Mouse (Mus musculus) intestine, embryonic 16.5 days (tissue): ENCODE measurements at regions not wholly inside any gene's neighbourhood (a gene's known extent, or its start where the extent isn't known, plus 50 kb on each side); places are given as distances from the start of the nearest gene placed in this dataset. TPM values are rescaled to one million over a fixed set of nuclear protein-coding genes. Genes with fewer than 3 reads are reported as not detected.
A peak's percentile ranks its signal among the peaks of the same experiment; 100 is the strongest.

Experiments
- ATAC-seq: fragments of 200-750 bp; cut with Nextera tagmentation; 2 replicates; pipeline ENCODE4 v1.8.0; 2017; ENCODE audit warnings: moderate TSS enrichment, moderate library complexity
- H3K27ac ChIP-seq: fragments of 300-500 bp; sonication (generic); 2 replicates; pipeline ENCODE4 v1.5.1; 2014; ENCODE audit warnings: mild to moderate bottlenecking, low read length
- H3K27me3 ChIP-seq: fragments of 300-500 bp; sonication (generic); replicated peaks from 2 replicates; pipeline ENCODE4 v1.6.1; 2014; ENCODE audit warnings: low read length, control low read depth, mixed read lengths; ENCODE audit not compliant: control insufficient read depth, insufficient read depth
- H3K36me3 ChIP-seq: fragments of 300-500 bp; sonication (generic); 2 replicates; pipeline ENCODE4 v1.6.1; 2014; ENCODE audit warnings: low read length, control low read depth; ENCODE audit not compliant: control insufficient read depth, insufficient read depth
- H3K4me1 ChIP-seq: fragments of 300-500 bp; sonication (generic); 2 replicates; pipeline ENCODE4 v1.6.1; 2014; ENCODE audit warnings: low read length, control low read depth, mixed read lengths; ENCODE audit not compliant: control insufficient read depth, insufficient read depth
- H3K4me2 ChIP-seq: fragments of 300-500 bp; sonication (generic); 2 replicates; pipeline ENCODE4 v1.6.1; 2014; ENCODE audit warnings: low read depth, low read length, control low read depth
- H3K4me3 ChIP-seq: fragments of 300-500 bp; sonication (generic); 2 replicates; pipeline ENCODE4 v1.5.1; 2014; ENCODE audit warnings: mild to moderate bottlenecking, low read length
- H3K9ac ChIP-seq: fragments of 300-500 bp; sonication (generic); 2 replicates; pipeline ENCODE4 v1.6.1; 2014; ENCODE audit warnings: low read depth, low read length
- H3K9me3 ChIP-seq: fragments of 300-500 bp; sonication (generic); 2 replicates; pipeline ENCODE4 v1.6.1; 2016; ENCODE audit warnings: low read length, control low read depth; ENCODE audit not compliant: control insufficient read depth
- WGBS: fragments of 180-500 bp; shearing (Covaris S2); extraction: QIAGEN DNeasy Blood & Tissue Kit; methylation state at CpG from one replicate; pipeline ENCODE4 v1.1.7; 2014; 5-methylcytosine and 5-hydroxymethylcytosine counted together
- microRNA-seq: library from miRNA; unstranded; fragments of <30 nt; microRNA quantifications from one replicate; pipeline ENCODE4, GENCODE M21; 2016

- ATAC-seq, result no peak
- H3K9me3 ChIP-seq, result no peaks in the 10 kb centered on the region
- no peak overlapping the region for H3K4me3 ChIP-seq
- no peak overlapping the region for H3K27ac ChIP-seq
- no peaks in the 10 kb centered on the region for H3K36me3 ChIP-seq
- 62% methylated on average over 6 of the region's 6 CpGs for WGBS
- no peaks in the 10 kb centered on the region for H3K4me1 ChIP-seq
- H3K4me2 ChIP-seq, result no peak overlapping the region
- H3K27me3 ChIP-seq, result no peaks in the 10 kb centered on the region
- H3K9ac ChIP-seq, result no peak overlapping the region
Observed at GRCm38 (mm10) chr2:84266883-84267554, 158.2 kb downstream of the Calcrl start.

GRCm38 (mm10) chr2:84274038-84274724 lies 151.0 kb downstream of the Calcrl start:
- H3K9ac ChIP-seq, result no peak overlapping the region
- H3K4me3 ChIP-seq, result no peak overlapping the region
- H3K4me2 ChIP-seq, result no peak overlapping the region
- no peak overlapping the region for H3K27ac ChIP-seq
- H3K27me3 ChIP-seq, result no peaks in the 10 kb centered on the region
- H3K36me3 ChIP-seq, result no peaks in the 10 kb centered on the region
- no peaks in the 10 kb centered on the region for H3K4me1 ChIP-seq
- 57% methylated on average over 6 of the region's 6 CpGs for WGBS
- peak; percentile 33; the same call in 1 of the 2 replicates for ATAC-seq
- no peaks in the 10 kb centered on the region for H3K9me3 ChIP-seq

- H3K36me3 ChIP-seq, result no peaks in the 10 kb centered on the region
- no peak overlapping the region for H3K9ac ChIP-seq
- H3K4me3 ChIP-seq, result no peak overlapping the region
- H3K27ac ChIP-seq, result no peak overlapping the region
- no peak overlapping the region for H3K4me2 ChIP-seq
- H3K27me3 ChIP-seq, result no peaks in the 10 kb centered on the region
- H3K9me3 ChIP-seq, result no peaks in the 10 kb centered on the region
- 75% methylated on average over 1 of the region's 1 CpGs for WGBS
- H3K4me1 ChIP-seq, result no peaks in the 10 kb centered on the region
- no peak for ATAC-seq
Observed at GRCm38 (mm10) chr2:84277181-84277580, 148.0 kb downstream of the Calcrl start.

Small RNA genes lying in the stretch of these regions (microRNA-seq; reads per million reads assigned to microRNA genes)
- gene Gm25972, result not detected
